Mouse (Mus musculus): Measurements from ENCODE around the gene BC052040.

DNA sequence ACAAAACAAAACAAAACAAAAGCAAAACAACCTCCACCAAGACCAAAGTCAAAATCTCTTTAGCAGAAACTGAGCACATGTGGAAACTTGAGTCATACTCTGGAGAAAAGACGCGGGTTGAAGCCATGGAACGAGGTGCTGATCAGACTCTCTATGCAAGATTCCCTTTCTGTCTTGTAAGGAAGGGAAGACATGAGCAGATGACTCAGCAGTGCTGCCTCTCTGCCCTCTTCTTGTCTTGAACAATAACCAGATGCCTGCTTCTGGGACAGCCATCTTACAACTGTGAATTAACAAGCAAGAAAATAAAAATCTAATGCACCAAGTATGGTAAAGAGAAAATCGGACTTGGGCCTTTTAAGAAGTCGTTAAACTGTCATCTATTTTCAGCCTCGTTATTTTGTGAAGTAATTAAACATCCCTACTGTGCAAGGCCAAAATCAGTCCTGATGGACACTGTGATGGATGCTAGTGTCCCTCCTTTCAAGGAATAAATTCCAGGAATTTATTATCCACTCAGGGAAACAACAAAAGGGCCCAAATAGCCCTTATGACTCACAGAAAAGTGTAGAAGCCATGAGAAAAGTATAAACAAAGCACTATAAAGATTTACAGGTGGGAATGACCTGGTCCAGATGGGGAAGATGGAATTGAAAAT is 18.0 kb upstream of the BC052040 start:
- TF ChIP-seq CTCF (IDR thresholded peaks at IDR 0.05; ENCODE audit: borderline replicate concordance, insufficient read depth, low read length) (no peak), POLR2A (IDR thresholded peaks at IDR 0.05; ENCODE audit: low read depth, low read length) (no peak)

All from embryonic fibroblast, embryonic 13.5 days (primary cell).